Mouse (Mus musculus): ENCODE measurements around the gene Tnni1.

The Tnni1 gene

DNA sequence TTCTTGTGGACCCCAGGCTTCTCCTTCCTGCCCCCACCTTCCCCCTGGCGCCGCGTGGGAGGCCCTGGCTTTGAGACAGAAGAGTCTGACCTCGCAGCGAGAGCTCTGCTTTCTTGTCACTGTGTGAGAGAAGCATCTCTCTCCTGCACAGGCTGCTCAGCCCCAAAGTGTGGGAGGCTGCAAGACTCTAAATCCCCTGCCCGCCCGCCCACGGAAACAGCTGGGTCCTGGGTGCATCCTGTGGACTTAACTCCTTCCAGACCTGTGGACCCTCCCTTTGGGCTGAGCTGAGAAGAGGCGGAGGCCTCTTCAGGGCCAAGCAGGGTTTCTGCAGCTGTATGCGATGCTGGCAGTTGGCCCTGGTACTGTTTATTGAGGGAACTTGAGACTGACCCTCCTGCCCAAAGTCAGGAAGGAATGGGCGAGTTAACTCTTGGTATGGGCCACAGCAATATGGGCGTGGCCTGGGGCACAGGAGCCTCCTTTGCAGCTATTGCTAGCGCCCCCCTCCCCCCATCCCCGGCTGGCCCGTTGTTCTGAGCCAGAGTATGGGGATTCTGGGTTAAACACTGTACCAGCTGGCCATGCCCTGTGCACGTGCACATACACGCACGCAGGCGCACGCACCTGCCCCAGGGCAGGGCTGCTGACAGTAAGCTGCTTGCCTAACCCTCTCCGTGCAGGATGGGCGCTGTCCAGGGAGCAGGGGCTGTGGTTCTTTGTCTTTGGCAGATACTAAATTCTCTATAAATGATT is at the start of gene Tnni1:
Gene Tnni1 (plus strand): TSS at position 655 of the 756 bp plus-strand sequence.
- DNase-seq = no peak

- DNase-seq = no peak
Observed at GRCm38 (mm10) chr1:135729821-135730220, 49.4 kb upstream of the Tnni1 start.

DNA sequence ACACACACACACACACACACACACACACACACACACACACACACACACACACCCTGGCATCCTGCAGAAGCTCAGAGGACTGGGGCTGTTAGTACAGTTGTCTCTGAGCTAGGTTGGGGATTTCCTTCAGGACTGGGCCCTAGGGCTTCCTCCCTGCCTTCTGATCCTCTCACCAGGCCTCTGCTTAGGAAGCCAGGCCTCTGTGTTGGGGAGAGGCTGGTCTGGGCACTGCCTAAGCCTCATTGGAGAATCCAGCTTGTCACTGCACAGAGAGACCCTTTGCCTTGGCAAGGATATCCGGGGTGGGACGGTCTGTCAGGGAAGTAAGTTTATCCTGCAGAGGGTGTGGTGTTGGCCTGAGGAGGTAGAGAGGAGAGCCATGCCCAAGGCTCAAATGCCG is 48.9 kb upstream of the Tnni1 start:
- no peak for DNase-seq

DNA sequence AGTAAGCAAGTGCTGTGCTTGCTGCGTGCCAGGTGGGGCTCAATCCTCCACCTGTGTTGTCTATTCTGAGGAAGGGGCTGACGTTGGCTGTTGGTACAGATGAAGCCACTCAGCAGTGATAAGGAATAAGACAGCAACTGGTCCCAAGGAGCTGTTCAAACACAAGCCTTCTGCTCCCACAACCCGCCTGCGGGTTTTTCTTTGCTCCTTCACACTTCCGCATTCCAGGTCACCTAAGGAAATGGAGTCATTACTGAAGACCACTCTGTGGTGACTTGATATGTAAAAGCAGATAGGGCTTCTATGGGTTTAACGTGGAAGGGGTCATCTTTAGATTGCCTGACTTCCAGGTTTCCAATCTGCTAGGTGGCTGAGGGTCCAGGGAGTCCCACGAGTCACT is 47.8 kb upstream of the Tnni1 start:
- no peak for DNase-seq

DNA sequence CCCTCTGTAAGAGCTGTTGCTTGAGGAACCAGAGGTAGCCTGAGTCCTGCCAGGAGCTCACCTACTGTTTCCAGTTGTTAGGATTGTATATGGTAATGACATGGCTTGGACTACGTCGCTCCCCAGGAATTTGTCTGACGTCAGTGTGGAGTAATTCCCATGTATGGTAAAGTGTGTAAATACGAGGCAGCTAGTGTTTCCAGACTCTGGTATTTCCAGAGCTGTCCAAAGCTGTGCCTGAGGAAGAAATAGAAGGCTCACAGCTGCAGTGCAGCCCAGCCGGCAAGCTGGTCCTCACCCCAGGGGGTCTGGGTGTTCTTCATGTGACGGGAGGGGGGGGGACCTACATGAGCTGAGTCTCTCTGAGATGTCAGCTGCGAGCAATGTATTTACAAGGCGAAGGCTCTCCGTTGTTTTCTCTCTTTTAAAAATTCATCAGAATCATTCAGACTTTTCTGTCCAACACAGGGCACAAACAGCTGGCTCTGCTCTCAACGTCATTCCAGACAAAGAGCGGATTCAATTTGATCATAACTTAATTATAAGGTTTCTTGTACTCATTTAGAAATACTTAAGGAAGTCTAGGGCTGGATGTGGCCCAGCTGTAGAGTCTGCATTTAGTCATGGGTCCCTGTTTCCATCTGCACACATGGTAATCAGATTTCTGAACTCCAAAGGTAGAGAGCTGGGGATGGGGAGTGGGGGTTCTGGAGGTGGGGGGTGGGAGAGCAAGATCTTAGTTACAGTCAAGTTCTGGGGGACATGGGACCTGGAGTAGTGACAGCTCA is 47.1 kb upstream of the Tnni1 start:
- DNase-seq = no peak

GRCm38 (mm10) chr1:135734225-135734937 is 44.9 kb upstream of the Tnni1 start:
- DNase-seq = peak in 1 of 2 experiments; percentile 20

- DNase-seq = no peak
Observed at GRCm38 (mm10) chr1:135735460-135735859, 43.8 kb upstream of the Tnni1 start.

DNA sequence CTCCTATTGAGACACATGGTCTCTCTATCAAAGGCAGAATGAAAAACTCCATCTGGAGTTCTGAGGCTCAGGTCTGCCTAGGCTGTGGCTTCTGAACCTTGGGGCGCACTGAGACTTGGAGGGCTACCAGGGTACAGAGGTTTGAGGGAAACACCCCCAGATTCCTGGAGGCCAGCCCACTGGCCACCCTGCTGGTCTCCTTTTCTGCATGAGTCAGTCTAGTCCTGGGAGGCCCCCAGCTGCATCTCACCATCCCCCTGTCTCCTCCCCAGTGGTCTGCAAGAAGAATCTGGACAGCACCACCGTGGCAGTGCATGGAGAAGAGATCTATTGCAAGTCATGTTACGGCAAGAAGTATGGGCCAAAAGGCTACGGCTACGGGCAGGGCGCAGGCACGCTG is 34.2 kb upstream of the Tnni1 start:
- no peak for DNase-seq

DNA sequence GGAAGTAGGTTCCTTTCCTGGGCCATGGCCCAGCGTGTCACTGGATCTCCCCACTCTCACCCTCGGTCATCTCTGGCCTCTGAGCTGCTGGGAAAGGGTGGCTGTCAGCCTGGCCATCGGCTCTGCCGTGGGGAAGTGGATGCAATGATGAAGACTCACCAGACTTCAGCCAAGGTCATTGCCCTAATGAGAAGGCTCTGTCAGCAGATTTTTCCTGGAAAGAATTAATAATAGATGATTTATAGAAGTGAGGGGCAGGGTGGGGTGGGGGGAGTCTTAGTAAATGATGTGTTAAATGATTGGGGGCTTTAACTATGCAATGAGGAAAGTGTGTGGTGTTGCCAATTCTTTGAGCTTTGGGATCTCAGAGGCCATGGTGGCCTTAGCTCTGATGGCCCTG is 33.0 kb upstream of the Tnni1 start:
- DNase-seq = no peak

- peak; percentile 81 to 84 for DNase-seq
Observed at GRCm38 (mm10) chr1:135752737-135753348, 26.4 kb upstream of the Tnni1 start.

DNA sequence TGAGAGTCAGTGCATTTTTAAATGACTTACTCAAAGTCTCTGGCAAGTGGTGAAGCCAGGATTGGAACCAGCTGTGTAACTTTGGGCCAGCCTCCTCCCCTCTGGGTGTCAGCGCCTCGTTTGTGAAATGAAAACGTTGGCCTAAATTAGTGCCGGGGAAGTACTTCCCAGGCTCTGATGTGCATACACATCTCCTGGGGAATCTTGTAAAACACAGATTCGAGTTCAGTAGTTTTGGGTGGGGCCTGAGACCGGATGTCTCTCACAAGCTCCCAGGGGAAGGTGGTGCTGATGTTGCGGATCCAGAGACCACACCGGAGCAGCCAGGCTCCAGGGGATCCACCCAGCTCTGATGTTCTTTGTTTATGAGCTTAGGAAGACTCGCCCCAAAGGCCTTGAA is 23.9 kb upstream of the Tnni1 start:
- DNase-seq = no peak

- DNase-seq = no peak
Observed at GRCm38 (mm10) chr1:135755913-135756312, 23.3 kb upstream of the Tnni1 start.

- DNase-seq = no peak
Observed at GRCm38 (mm10) chr1:135757287-135757686, 21.9 kb upstream of the Tnni1 start.

- no peak for DNase-seq
Observed at GRCm38 (mm10) chr1:135759685-135760084, 19.5 kb upstream of the Tnni1 start.

DNA sequence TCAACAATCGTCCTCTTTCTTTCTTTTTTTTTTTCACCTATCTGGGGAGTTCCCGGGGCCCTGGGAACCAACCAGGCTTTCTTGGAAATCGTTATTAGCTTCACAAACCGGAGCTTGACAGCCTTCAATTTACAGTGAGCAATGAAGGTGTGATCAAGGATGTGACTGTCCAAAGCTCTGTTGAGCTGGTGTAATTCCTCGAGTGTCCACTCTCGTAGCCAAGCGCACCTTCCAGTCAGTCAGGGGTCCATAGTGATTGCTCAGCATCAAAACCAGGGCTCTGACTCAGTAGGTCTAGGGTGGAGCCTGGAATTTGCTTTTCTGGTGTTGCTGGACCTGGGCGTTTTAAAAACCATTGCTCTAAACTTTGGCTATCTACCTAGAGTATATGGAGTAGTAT is 19.0 kb upstream of the Tnni1 start:
- no peak for DNase-seq

- no peak for DNase-seq
Observed at GRCm38 (mm10) chr1:135761728-135762127, 17.5 kb upstream of the Tnni1 start.

GRCm38 (mm10) chr1:135763503-135764205 is 15.6 kb upstream of the Tnni1 start:
- DNase-seq = no peak

- DNase-seq = no peak
Observed at GRCm38 (mm10) chr1:135764206-135764528, 15.1 kb upstream of the Tnni1 start.

DNA sequence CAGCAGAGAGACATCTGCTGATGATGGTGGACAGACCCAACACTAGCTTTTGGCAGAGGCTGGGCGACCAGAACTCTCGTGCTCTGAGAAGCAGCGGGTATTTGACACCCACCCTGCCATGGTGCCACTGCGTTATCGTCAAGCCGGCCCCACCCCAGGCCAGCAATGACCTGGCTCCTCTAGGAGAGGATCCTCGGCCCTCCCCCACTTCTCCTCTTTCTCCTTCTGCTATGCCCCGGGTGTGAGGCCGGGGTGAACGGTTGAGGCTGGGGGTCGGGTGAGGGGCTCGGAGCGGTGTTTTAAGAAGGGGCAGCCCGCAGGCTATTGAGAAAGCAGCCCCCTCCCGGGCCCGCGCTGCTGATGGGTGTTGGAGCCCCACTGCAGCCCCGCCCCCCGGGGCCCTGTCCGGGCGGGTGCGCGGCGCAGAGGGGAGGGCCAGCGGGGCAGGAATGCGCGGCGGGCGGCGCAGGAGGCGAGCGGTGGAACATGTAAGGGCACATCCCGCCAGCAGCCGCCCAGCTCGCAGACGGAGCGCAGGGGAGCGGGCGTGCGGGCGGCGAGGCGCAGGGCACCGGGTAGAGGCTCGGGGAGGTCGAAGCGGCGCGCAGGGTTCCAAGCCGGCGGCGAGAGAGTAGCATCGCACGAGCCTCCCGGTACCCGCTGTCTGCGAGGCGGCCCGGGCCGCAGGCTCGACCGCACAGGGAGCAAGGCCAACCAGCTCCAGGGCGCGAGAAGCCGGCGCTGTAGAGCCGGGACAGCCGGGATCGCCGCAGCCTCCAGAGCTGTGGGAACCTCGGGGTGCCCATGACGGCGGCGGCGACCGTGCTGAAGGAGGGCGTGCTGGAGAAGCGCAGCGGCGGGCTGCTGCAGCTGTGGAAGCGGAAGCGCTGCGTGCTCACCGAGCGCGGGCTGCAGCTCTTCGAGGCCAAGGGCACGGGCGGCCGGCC is 13.3 kb upstream of the Tnni1 start, which contains the start of gene Phlda3:
Gene Phlda3 (plus strand): TSS at position 475 of the 947 bp plus-strand sequence.
- peak; percentile 30 to 42 for DNase-seq

- DNase-seq = no peak
Observed at GRCm38 (mm10) chr1:135766592-135767306, 12.5 kb upstream of the Tnni1 start.

Measured in cerebellum, postnatal 36 days (tissue).